Mouse (Mus musculus) stomach, embryonic 14.5 days (tissue): ENCODE results near the gene Myo16. TPM values are rescaled to one million over a fixed set of nuclear protein-coding genes. Genes with fewer than 3 reads are reported as not detected.

ENCODE experiments used
- ATAC-seq: fragments of 200-750 bp; cut with Nextera tagmentation; 2 replicates; pipeline ENCODE4 v1.8.0; 2017; ENCODE audit warnings: low read depth, moderate TSS enrichment; ENCODE audit not compliant: insufficient number of reproducible peaks, insufficient read depth, low FRiP score
- H3K27ac ChIP-seq: fragments of 300-500 bp; sonication (generic); 2 replicates; pipeline ENCODE4 v1.5.1; 2014; ENCODE audit warnings: mild to moderate bottlenecking, low read length, moderate library complexity, mixed read lengths
- H3K27me3 ChIP-seq: fragments of 300-500 bp; sonication (generic); 2 replicates; pipeline ENCODE4 v1.6.1; 2014; ENCODE audit warnings: low read length, control low read depth, mixed read lengths; ENCODE audit not compliant: control insufficient read depth, insufficient read depth
- H3K36me3 ChIP-seq: fragments of 300-500 bp; sonication (generic); 2 replicates; pipeline ENCODE4 v1.6.1; 2014; ENCODE audit warnings: mild to moderate bottlenecking, control low read depth, low read length, moderate library complexity, mixed read lengths; ENCODE audit not compliant: control insufficient read depth, insufficient read depth
- H3K4me1 ChIP-seq: fragments of 300-500 bp; sonication (generic); 2 replicates; pipeline ENCODE4 v1.6.1; 2014; ENCODE audit warnings: low read length, control low read depth, mixed read lengths; ENCODE audit not compliant: control insufficient read depth, insufficient read depth
- H3K4me2 ChIP-seq: fragments of 300-500 bp; sonication (generic); replicated peaks from 2 replicates; pipeline ENCODE4 v1.6.1; 2014; ENCODE audit warnings: low read depth, low read length, control low read depth
- H3K4me3 ChIP-seq: fragments of 300-500 bp; sonication (generic); 2 replicates; pipeline ENCODE4 v1.5.1; 2014; ENCODE audit warnings: low read depth, low read length, control low read depth
- H3K9ac ChIP-seq: fragments of 300-500 bp; sonication (generic); replicated peaks from 2 replicates; pipeline ENCODE4 v1.6.1; 2014; ENCODE audit warnings: low read depth, mild to moderate bottlenecking, control low read depth, low read length, moderate library complexity, mixed read lengths
- H3K9me3 ChIP-seq: fragments of 300-500 bp; sonication (generic); 2 replicates; pipeline ENCODE4 v1.6.1; 2016; ENCODE audit warnings: low read depth, low read length, control low read depth; ENCODE audit not compliant: control insufficient read depth
- WGBS: fragments of 180-500 bp; shearing (Covaris S2); extraction: QIAGEN DNeasy Blood & Tissue Kit; methylation state at CpG from one replicate; pipeline ENCODE4 v1.1.7; 2014; 5-methylcytosine and 5-hydroxymethylcytosine counted together
- polyA plus RNA-seq: library from polyadenylated mRNA; unstranded; fragments of >200 nt; fragmentation: Nextera tagmentation; extraction: Ambion mirVana; gene quantifications from 2 replicates; pipeline ENCODE4 v1.2.1, GENCODE M21; 2014

Myo16 gene
- polyA plus RNA-seq, 1 experiment from 2014 or later = 6.4 TPM

GRCm38 (mm10) chr8:10598889-10599288, 445.2 kb downstream of the Myo16 start:
- no peaks in the 10 kb centered on the region for H3K4me1 ChIP-seq
- no peak for ATAC-seq
- no peak overlapping the region for H3K27ac ChIP-seq
- H3K4me2 ChIP-seq = no peak overlapping the region
- H3K4me3 ChIP-seq = no peak overlapping the region
- H3K9me3 ChIP-seq = no peaks in the 10 kb centered on the region
- WGBS = 85% methylated on average over 5 of the region's 5 CpGs
- no peaks in the 10 kb centered on the region for H3K36me3 ChIP-seq
- H3K27me3 ChIP-seq = no peaks in the 10 kb centered on the region
- H3K9ac ChIP-seq = no peak overlapping the region

- 37% methylated on average over 12 of the region's 12 CpGs for WGBS
- H3K36me3 ChIP-seq = no peaks in the 10 kb centered on the region
- ATAC-seq = no peak
- H3K9ac ChIP-seq = no peak overlapping the region
- no peak overlapping the region for H3K4me2 ChIP-seq
- H3K4me1 ChIP-seq = no peaks in the 10 kb centered on the region
- H3K27ac ChIP-seq = no peak overlapping the region
- H3K27me3 ChIP-seq = no peaks in the 10 kb centered on the region
- H3K4me3 ChIP-seq = no peak overlapping the region
- no peaks in the 10 kb centered on the region for H3K9me3 ChIP-seq
These were observed 452.5 kb downstream of the Myo16 start for GRCm38 (mm10) chr8:10606028-10606815.

- no peak overlapping the region for H3K27ac ChIP-seq
- H3K4me3 ChIP-seq = no peak overlapping the region
- WGBS = 50% methylated on average over 4 of the region's 4 CpGs
- H3K36me3 ChIP-seq = no peaks in the 10 kb centered on the region
- H3K9ac ChIP-seq = no peak overlapping the region
- no peak overlapping the region for H3K4me2 ChIP-seq
- H3K9me3 ChIP-seq = no peaks in the 10 kb centered on the region
- no peaks in the 10 kb centered on the region for H3K4me1 ChIP-seq
- no peak for ATAC-seq
- H3K27me3 ChIP-seq = no peaks in the 10 kb centered on the region
These were observed 453.1 kb downstream of the Myo16 start for GRCm38 (mm10) chr8:10606816-10607209.

DNA sequence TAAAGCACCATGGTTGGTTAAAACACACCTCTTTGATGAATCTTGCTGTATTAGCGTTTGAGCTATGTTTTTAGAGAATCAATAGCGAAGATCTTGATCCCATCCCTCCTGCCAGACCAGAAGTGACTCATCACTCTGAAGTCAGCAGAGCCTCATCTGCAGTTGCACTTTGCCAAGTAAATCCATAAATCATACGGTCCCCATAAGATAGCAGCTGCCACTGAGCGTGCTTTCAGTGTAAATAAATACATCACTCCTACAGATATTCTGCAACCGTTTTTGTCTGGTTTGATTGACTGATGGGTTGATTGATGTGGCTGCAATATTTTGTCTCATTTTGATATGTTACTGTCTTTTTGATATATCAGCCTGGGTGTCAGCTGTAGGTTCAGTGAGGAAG, 457.9 kb downstream of the Myo16 start:
- H3K4me3 ChIP-seq = no peak overlapping the region
- H3K9ac ChIP-seq = no peak overlapping the region
- H3K9me3 ChIP-seq = no peaks in the 10 kb centered on the region
- no peak overlapping the region for H3K27ac ChIP-seq
- ATAC-seq = no peak
- 66% methylated on average over 5 of the region's 5 CpGs for WGBS
- H3K36me3 ChIP-seq = no peaks in the 10 kb centered on the region
- H3K4me1 ChIP-seq = no peaks in the 10 kb centered on the region
- no peaks in the 10 kb centered on the region for H3K27me3 ChIP-seq
- H3K4me2 ChIP-seq = no peak overlapping the region

DNA sequence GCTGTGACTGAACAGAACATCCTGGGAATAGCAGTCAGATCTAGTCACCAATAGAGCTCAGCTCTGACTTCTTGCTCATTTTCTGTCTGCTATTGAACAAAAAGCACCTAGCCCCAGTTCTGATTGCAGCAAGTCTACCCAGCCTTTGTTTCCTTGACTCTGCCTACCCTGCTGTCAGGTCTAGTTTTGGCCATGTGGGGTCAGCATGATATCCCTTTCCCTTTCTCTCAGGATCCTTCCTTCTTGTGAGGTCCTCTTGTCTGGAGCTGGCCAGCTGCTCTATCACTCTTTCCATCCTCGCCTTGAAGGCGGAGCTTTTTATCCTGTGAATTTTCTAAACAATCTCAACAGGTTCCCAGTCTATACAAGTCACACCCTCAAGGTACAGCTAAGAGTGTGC, 459.7 kb downstream of the Myo16 start:
- H3K4me2 ChIP-seq = no peak overlapping the region
- WGBS = 48% methylated on average over 2 of the region's 2 CpGs
- no peak overlapping the region for H3K27ac ChIP-seq
- no peak overlapping the region for H3K4me3 ChIP-seq
- H3K27me3 ChIP-seq = no peaks in the 10 kb centered on the region
- ATAC-seq = no peak
- no peaks in the 10 kb centered on the region for H3K36me3 ChIP-seq
- H3K9ac ChIP-seq = no peak overlapping the region
- no peaks in the 10 kb centered on the region for H3K9me3 ChIP-seq
- no peaks in the 10 kb centered on the region for H3K4me1 ChIP-seq

- peak; percentile 94 for ATAC-seq
- no peaks in the 10 kb centered on the region for H3K4me1 ChIP-seq
- H3K36me3 ChIP-seq = no peaks in the 10 kb centered on the region
- no peak overlapping the region for H3K4me3 ChIP-seq
- no peak overlapping the region for H3K4me2 ChIP-seq
- H3K27ac ChIP-seq = no peak overlapping the region
- H3K9ac ChIP-seq = no peak overlapping the region
- no peaks in the 10 kb centered on the region for H3K27me3 ChIP-seq
- 75% methylated on average over 2 of the region's 2 CpGs for WGBS
- H3K9me3 ChIP-seq = no peaks in the 10 kb centered on the region
These were observed 466.0 kb downstream of the Myo16 start for GRCm38 (mm10) chr8:10619689-10620088.

DNA sequence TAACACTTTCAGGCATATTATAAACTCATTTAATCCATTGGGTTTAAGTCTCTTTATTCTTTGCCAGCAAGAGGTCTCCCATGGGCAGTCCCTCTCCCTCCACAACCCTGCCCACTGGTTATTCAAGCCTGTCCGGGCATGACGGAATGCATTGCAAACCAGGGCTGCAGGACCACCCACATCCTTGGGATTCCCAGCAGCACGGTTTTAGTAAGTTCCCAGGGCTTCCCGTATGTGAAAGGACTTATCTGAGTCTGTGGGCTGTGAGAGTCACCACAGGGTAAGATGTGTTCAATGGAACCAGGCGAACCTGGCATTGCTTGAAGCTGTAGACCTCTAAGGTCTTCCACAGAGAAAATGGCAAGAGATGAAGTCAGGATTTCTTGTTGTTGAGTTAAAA, 471.6 kb downstream of the Myo16 start:
- H3K36me3 ChIP-seq = no peaks in the 10 kb centered on the region
- no peak overlapping the region for H3K4me2 ChIP-seq
- ATAC-seq = no peak
- no peaks in the 10 kb centered on the region for H3K27me3 ChIP-seq
- 0 out of 2 replicates have a peak, but pooled peaks cover 7% of the 10 kb centered on the region for H3K4me1 ChIP-seq
- H3K9ac ChIP-seq = no peak overlapping the region
- no peak overlapping the region for H3K27ac ChIP-seq
- 37% methylated on average over 5 of the region's 5 CpGs for WGBS
- H3K9me3 ChIP-seq = no peaks in the 10 kb centered on the region
- H3K4me3 ChIP-seq = no peak overlapping the region

DNA sequence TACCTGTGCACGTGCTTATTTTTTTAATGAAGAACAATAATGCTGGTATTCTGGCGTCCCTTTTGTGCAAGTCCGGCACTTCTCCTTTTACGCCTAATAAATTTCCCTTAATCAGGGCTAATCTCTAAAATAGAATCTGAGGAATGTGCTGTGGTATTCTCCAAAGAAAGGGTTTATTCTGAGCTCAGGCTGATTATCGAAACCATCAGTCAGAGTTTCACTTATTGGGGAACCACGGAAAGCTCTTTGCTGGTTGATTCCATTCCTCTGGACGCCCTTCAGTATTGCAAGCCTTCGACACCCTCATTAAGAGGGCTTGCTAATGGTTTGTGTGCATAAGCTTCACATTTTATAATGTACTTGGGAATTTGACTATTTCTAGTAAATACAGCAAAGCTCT, 475.0 kb downstream of the Myo16 start:
- ATAC-seq = no peak
- Histone ChIP-seq H3K36me3 (no peaks in the 10 kb centered on the region), H3K4me3 (no peak overlapping the region), H3K9me3 (no peaks in the 10 kb centered on the region), H3K4me1 (0 out of 2 replicates have a peak, but pooled peaks cover 7% of the 10 kb centered on the region), H3K27ac (no peak overlapping the region), H3K27me3 (no peaks in the 10 kb centered on the region), H3K9ac (no peak overlapping the region), H3K4me2 (no peak overlapping the region)
- WGBS = 62% methylated on average over 8 of the region's 8 CpGs

- H3K4me1 ChIP-seq = 0 out of 2 replicates have a peak, but pooled peaks cover 7% of the 10 kb centered on the region
- H3K9me3 ChIP-seq = no peaks in the 10 kb centered on the region
- no peak overlapping the region for H3K9ac ChIP-seq
- no peak for ATAC-seq
- H3K36me3 ChIP-seq = no peaks in the 10 kb centered on the region
- H3K27ac ChIP-seq = no peak overlapping the region
- H3K4me3 ChIP-seq = no peak overlapping the region
- no peak overlapping the region for H3K4me2 ChIP-seq
- no peaks in the 10 kb centered on the region for H3K27me3 ChIP-seq
- 32% methylated on average over 5 of the region's 5 CpGs for WGBS
These were observed 476.2 kb downstream of the Myo16 start for GRCm38 (mm10) chr8:10629862-10630261.
